Mouse (Mus musculus) bone marrow macrophage, adult 2 months (primary cell): ENCODE data around the gene Akap6.

Source experiments
- CTCF ChIP-seq: IDR thresholded peaks from 2 replicates; pipeline ENCODE4 v1.5.1; 2012; ENCODE audit warnings: low read depth, mild to moderate bottlenecking, low read length, moderate library complexity
- POLR2A ChIP-seq: IDR thresholded peaks from 2 replicates; pipeline ENCODE4 v1.6.1; 2012; ENCODE audit warnings: mild to moderate bottlenecking, low read depth, low read length, borderline replicate concordance

DNA sequence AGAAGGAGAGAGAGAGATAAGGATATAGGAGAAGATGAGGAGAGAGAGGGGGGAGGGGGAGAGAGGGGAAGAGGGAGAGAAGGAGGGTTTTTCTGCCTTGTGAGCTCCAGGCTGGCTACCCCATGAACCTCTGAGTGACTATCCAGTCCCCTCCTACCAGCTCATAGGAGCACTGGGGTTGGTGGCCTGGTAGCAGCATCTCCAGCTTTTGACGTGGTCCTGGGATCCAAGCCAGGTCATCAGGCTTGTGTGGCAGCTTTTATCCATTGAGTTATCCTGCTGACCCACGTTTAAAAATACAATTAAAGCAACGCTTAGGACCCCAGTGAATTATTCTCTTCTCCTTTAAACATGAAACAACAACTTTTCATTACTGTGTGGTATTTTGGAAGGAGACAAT is 197.6 kb downstream of the Akap6 start:
- no peak for TF ChIP-seq POLR2A
- TF ChIP-seq CTCF = no peak
